Mouse (Mus musculus) lung, adult 2 months (tissue): ENCODE data around the gene B130006D01Rik.

Experiments used
- CTCF ChIP-seq: fragments of 200-500 bp; IDR thresholded peaks from 2 replicates; pipeline ENCODE4 v1.5.1; 2011; ENCODE audit warnings: mild to moderate bottlenecking, low read length, control low read depth; ENCODE audit not compliant: insufficient read depth
- POLR2A ChIP-seq: fragments of 200-500 bp; IDR thresholded peaks from 2 replicates; pipeline ENCODE4 v1.6.1; 2011; ENCODE audit warnings: low read depth, mild to moderate bottlenecking, control low read depth, low read length, borderline replicate concordance; ENCODE audit errors: extremely low read depth

DNA sequence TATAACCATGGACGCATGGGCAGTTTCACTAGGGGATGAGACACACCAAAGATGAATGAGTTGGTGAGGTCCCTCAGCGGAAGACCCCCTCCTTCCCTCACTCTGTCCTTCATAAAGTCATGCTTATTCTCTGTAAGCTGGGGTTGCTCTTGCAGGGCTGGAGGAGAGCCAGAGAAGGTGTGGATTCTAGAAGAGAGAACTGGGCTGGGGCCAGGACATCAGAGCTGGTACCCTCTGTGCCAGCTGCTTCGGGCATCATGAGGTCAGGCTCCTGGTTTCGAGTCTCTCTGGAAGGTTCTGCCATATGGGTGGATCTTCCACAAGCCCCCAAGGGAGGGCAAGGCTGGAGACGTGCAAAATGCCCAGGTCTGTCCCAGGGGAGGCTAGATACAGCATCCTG is 24.8 kb upstream of the B130006D01Rik start:
- TF ChIP-seq POLR2A (no peak), CTCF (no peak)
